Mouse (Mus musculus): ENCODE results near the gene Pard3. TPM values are rescaled to one million over a fixed set of nuclear protein-coding genes. Genes with fewer than 3 reads are reported as not detected.

The Pard3 gene
- polyA plus RNA-seq, 1 experiment: 35.1 TPM

DNA sequence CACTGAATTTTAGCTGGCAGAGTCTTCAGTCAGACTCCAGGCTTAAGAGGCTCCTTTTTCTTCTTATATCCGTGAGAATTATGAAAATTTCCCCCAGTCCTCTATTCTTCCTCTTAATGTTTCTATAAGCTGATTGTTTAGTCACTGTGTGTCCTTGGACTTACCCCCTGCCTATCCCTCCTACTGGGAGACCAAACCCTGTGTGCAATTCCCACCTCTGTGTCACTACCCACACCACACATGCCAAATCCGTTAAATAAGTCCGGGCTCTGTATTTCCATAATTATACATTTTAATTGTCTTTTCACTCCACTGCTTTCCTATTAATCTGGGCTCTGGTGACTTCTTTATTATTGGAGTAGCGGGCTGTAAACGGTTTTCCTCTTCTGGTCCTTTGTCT lies 203.1 kb downstream of the Pard3 start:
- peak; percentile 50 for DNase-seq (ENCODE audit: low read depth)
- TF ChIP-seq CTCF (IDR thresholded peaks at IDR 0.05; ENCODE audit: borderline replicate concordance, extremely low read depth, insufficient read depth, insufficient read length) (no peak), POLR2A (IDR thresholded peaks at IDR 0.05; ENCODE audit: borderline replicate concordance, extremely low read depth, insufficient read depth, insufficient read length, poor library complexity, severe bottlenecking) (no peak)

DNA sequence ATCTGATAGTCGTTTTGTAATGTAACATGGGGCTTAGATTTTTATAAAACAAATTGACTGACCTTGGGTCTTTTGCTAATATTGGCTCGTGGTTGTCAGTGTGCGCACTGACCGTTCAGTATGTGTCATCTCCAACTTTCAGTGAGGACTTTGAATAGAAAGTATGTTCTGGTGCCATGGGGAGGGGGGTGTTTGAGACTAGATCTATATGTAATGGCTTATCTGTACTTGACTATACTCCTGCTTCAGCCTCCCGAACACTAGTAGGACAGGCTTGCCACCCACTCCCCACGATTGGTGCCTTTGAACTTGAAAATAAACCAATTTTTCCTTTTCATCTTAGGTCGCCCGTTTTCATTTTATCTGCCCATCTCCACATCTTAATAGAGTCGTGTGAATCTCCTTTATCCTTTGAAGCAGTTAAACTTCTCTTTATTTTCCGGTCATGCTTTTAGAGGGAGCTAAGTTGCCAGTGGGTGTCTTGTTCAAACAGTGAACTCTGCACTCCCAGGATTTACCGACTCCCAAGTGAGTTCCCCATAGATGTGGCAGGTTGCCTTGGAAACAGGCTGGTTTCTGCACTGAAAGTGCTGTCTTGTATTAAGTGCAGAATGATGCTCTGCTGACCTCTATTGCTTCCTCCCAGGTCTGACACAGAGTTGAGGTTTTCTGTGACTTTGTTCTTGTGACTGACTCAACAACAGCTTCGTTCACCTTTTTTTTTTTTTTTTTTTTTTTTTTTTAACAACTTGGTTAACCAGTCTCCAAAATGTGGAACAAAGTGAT lies 204.7 kb downstream of the Pard3 start:
- peak; percentile 89 for DNase-seq (ENCODE audit: low read depth)
- TF ChIP-seq CTCF (IDR thresholded peaks at IDR 0.05; ENCODE audit: borderline replicate concordance, extremely low read depth, insufficient read depth, insufficient read length): peak; percentile 15; the same call in 1 of the 2 replicates
- no peak for TF ChIP-seq POLR2A (IDR thresholded peaks at IDR 0.05; ENCODE audit: borderline replicate concordance, extremely low read depth, insufficient read depth, insufficient read length, poor library complexity, severe bottlenecking)

- no peak for DNase-seq (ENCODE audit: low read depth)
- TF ChIP-seq POLR2A (IDR thresholded peaks at IDR 0.05; ENCODE audit: borderline replicate concordance, extremely low read depth, insufficient read depth, insufficient read length, poor library complexity, severe bottlenecking) (no peak), CTCF (IDR thresholded peaks at IDR 0.05; ENCODE audit: borderline replicate concordance, extremely low read depth, insufficient read depth, insufficient read length) (no peak)
Measured at GRCm38 (mm10) chr8:127269082-127269747, 205.5 kb downstream of the Pard3 start.

- TF ChIP-seq POLR2A (IDR thresholded peaks at IDR 0.05; ENCODE audit: borderline replicate concordance, extremely low read depth, insufficient read depth, insufficient read length, poor library complexity, severe bottlenecking) (no peak), CTCF (IDR thresholded peaks at IDR 0.05; ENCODE audit: borderline replicate concordance, extremely low read depth, insufficient read depth, insufficient read length) (no peak)
- DNase-seq (ENCODE audit: low read depth): no peak
Measured at GRCm38 (mm10) chr8:127271186-127271585, 207.5 kb downstream of the Pard3 start.

- TF ChIP-seq CTCF (IDR thresholded peaks at IDR 0.05; ENCODE audit: borderline replicate concordance, extremely low read depth, insufficient read depth, insufficient read length) (no peak), POLR2A (IDR thresholded peaks at IDR 0.05; ENCODE audit: borderline replicate concordance, extremely low read depth, insufficient read depth, insufficient read length, poor library complexity, severe bottlenecking) (no peak)
- DNase-seq (ENCODE audit: low read depth): peak; percentile 63
Measured at GRCm38 (mm10) chr8:127280299-127280974, 216.7 kb downstream of the Pard3 start.

- TF ChIP-seq POLR2A (IDR thresholded peaks at IDR 0.05; ENCODE audit: borderline replicate concordance, extremely low read depth, insufficient read depth, insufficient read length, poor library complexity, severe bottlenecking) (no peak), CTCF (IDR thresholded peaks at IDR 0.05; ENCODE audit: borderline replicate concordance, extremely low read depth, insufficient read depth, insufficient read length) (no peak)
- DNase-seq (ENCODE audit: low read depth): peak; percentile 72
Measured at GRCm38 (mm10) chr8:127281035-127281434, 217.3 kb downstream of the Pard3 start.

- DNase-seq (ENCODE audit: low read depth): no peak
- no peak for TF ChIP-seq POLR2A (IDR thresholded peaks at IDR 0.05; ENCODE audit: borderline replicate concordance, extremely low read depth, insufficient read depth, insufficient read length, poor library complexity, severe bottlenecking)
- TF ChIP-seq CTCF (IDR thresholded peaks at IDR 0.05; ENCODE audit: borderline replicate concordance, extremely low read depth, insufficient read depth, insufficient read length): peak; percentile 42; the same call in 1 of the 2 replicates
Measured at GRCm38 (mm10) chr8:127284462-127285216, 220.9 kb downstream of the Pard3 start.

DNA sequence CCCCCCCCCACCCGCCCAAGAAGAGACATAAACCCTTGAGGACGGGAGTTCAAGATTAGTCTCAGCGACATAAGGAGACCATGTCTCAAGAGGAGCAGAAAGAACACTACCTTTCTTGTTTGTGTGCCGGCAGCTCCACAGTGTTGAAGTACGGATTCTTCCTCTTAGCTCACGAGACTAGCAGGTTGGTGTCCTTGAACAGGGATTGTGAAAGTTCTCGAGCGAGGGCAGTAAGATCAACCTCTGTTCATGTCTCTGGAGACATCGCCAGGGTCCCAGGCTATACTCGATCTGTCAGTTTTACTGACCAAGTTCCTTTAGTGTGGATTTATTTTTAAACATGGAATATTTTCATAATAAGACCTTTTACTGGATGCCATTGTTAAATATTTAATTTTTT lies 224.1 kb downstream of the Pard3 start:
- no peak for DNase-seq (ENCODE audit: low read depth)
- no peak for TF ChIP-seq CTCF (IDR thresholded peaks at IDR 0.05; ENCODE audit: borderline replicate concordance, extremely low read depth, insufficient read depth, insufficient read length)
- TF ChIP-seq POLR2A (IDR thresholded peaks at IDR 0.05; ENCODE audit: borderline replicate concordance, extremely low read depth, insufficient read depth, insufficient read length, poor library complexity, severe bottlenecking): no peak

GRCm38 (mm10) chr8:127292307-127292706 lies 228.6 kb downstream of the Pard3 start:
- TF ChIP-seq CTCF (IDR thresholded peaks at IDR 0.05; ENCODE audit: borderline replicate concordance, extremely low read depth, insufficient read depth, insufficient read length): no peak

DNA sequence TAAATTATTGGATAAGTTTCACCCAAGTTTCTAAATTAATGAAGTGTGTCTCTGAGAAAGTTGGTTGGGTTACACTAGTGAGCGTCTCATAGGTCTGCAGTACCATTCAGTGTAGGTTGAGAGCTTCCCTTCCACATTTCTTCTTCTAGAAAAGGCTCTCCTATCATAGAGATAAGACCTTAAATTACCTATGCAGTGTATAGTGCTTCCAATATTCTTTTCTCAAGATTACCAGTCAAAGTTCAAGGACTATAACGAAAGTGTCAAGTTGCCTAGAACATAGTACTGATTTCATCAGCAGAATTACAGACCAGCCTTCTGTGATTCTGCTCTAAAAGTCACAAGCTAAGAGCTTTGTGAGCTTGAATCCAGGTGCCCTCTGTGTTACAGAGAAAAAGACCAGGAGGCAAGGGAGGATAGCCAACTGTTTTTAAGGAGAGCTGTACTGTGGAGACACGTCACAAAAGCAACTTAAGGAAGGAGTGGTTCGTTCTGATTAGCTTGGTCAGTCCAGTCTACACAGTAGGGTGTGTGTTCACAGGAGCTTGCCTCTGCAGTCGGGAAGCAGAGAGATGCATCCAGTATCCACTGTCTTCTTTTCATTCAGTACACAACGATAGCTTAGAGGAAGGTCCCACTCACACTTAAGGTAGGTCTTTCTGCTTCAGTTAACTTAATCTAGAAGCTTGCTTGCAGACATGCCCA lies 229.5 kb downstream of the Pard3 start:
- TF ChIP-seq POLR2A (IDR thresholded peaks at IDR 0.05; ENCODE audit: borderline replicate concordance, extremely low read depth, insufficient read depth, insufficient read length, poor library complexity, severe bottlenecking): no peak
- TF ChIP-seq CTCF (IDR thresholded peaks at IDR 0.05; ENCODE audit: borderline replicate concordance, extremely low read depth, insufficient read depth, insufficient read length): no peak

More at GRCm38 (mm10) chr8:127292307-127292706, 228.6 kb downstream of the Pard3 start:
- DNase-seq (ENCODE audit: low read depth): no peak

More for the DNA sequence above, 229.5 kb downstream of the Pard3 start:
- no peak for DNase-seq (ENCODE audit: low read depth)
